Mouse (Mus musculus) ovary, postnatal 36 days (tissue): ENCODE data around the gene Gp1bb.

Experiments
- DNase-seq: peaks from one replicate; pipeline ENCODE4 v3.0.0; 2022; ENCODE audit warnings: low spot score, mixed read lengths

Gene Gp1bb

DNA sequence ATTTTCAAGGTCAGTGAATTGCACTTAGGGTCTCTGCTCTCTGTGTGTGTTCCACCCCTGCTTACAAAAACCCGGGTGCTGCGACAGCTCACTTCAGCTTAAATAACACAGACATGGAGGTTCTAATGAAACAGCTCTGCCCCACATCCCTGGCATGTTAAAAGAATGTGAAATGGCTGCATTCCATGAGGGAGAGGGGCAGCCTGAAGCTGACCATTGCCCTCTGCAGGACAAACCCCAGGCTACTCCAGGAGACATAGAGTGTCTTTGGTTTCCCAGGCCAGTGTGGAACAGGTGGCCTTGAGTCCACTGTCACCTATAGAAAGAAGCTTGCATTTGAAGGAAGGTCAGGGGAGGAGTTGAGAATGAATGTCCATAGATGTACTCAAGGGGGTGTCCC lies 41.8 kb downstream of the Gp1bb start:
- no peak for DNase-seq

- no peak for DNase-seq
Measured at GRCm38 (mm10) chr16:18577599-18578160, 44.5 kb downstream of the Gp1bb start.

- no peak for DNase-seq
Measured at GRCm38 (mm10) chr16:18577071-18577470, 45.1 kb downstream of the Gp1bb start.

DNA sequence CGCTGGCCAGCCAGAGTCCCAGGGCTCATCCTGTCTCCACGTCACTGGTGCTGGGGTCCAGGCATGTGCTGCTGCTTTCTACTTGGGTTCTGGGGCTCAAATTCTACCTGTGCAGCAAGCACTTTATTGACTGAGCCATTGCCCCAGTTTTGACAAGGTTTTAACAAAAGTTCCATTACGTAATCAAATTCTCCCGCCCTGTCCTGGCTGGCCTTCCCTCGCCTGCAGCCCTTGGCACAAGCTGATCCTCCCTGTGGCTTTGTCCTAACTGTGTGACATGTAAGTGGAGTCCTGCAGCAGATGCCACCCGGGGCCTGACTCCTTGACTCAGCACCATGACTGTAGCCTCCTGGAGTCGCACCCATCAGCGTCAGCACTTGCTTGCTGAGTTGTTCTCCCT lies 48.0 kb downstream of the Gp1bb start:
- DNase-seq = no peak
